Mouse (Mus musculus): Measurements from ENCODE around the gene F13b. TPM values are rescaled to one million over a fixed set of nuclear protein-coding genes. Genes with fewer than 3 reads are reported as not detected.
A peak's percentile ranks its signal among the peaks of the same experiment; 100 is the strongest.

The F13b gene
- total RNA-seq (2021): not detected
- long read RNA-seq, experiment 1: 0 reads
- long read RNA-seq, experiment 2: 0 reads

GRCm38 (mm10) chr1:139501258-139501752 is at the start of gene F13b:
Gene F13b, plus strand, starts transcription at chr1:139501702.
- no peak for DNase-seq

GRCm38 (mm10) chr1:139454340-139455225 is 46.9 kb upstream of the F13b start, which contains the start of gene Aspm:
Gene Aspm, plus strand, starts transcription at chr1:139454772.
- peak; percentile 89 to 90 for DNase-seq

- DNase-seq: no peak
These were observed 46.2 kb upstream of the F13b start for GRCm38 (mm10) chr1:139455226-139455869.

- no peak for DNase-seq
These were observed 40.7 kb upstream of the F13b start for GRCm38 (mm10) chr1:139460807-139461206.

- DNase-seq: no peak
These were observed 35.6 kb upstream of the F13b start for GRCm38 (mm10) chr1:139465936-139466335.

- no peak for DNase-seq
These were observed 22.6 kb upstream of the F13b start for GRCm38 (mm10) chr1:139478898-139479297.

GRCm38 (mm10) chr1:139480246-139480645 is 21.3 kb upstream of the F13b start:
- DNase-seq: no peak

- no peak for DNase-seq
These were observed 20.4 kb upstream of the F13b start for GRCm38 (mm10) chr1:139481146-139481545.

GRCm38 (mm10) chr1:139494630-139495029 is 6.9 kb upstream of the F13b start:
- no peak for DNase-seq

GRCm38 (mm10) chr1:139495408-139495807 is 6.1 kb upstream of the F13b start:
- no peak for DNase-seq

GRCm38 (mm10) chr1:139496212-139496611 is 5.3 kb upstream of the F13b start:
- DNase-seq: peak in 1 of 2 experiments; percentile 9

GRCm38 (mm10) chr1:139499751-139500150 is 1.8 kb upstream of the F13b start:
- DNase-seq: no peak

- no peak for DNase-seq
These were observed 13.1 kb downstream of the F13b start for GRCm38 (mm10) chr1:139514556-139514955.

GRCm38 (mm10) chr1:139548536-139548935 is 47.0 kb downstream of the F13b start:
- no peak for DNase-seq

- DNase-seq: no peak
These were observed 49.8 kb downstream of the F13b start for GRCm38 (mm10) chr1:139551311-139551710.

- no peak for DNase-seq
These were observed 58.5 kb downstream of the F13b start, which contains the start of gene Cfhr1 for GRCm38 (mm10) chr1:139560024-139560423. Gene Cfhr1, minus strand, starts transcription at chr1:139560272.

Other genes with a start within 250 kb of the F13b start
- not detected for gene Crb1, start 124.6 kb upstream of the F13b start, total RNA-seq (2021)
- gene Zbtb41, start 79.4 kb upstream of the F13b start, total RNA-seq (2021): 10 to 100 TPM; 39.5 to 42.4 TPM
- gene Aspm, start 46.9 kb upstream of the F13b start, total RNA-seq (2021): 1 to 10 TPM; 2.2 to 2.7 TPM
- gene Cfhr1, start 58.6 kb downstream of the F13b start, total RNA-seq (2021): not detected